Mouse (Mus musculus) midbrain, embryonic 15.5 days (tissue): ENCODE measurements around the gene Srsf1. TPM values are rescaled to one million over a fixed set of nuclear protein-coding genes. Genes with fewer than 3 reads are reported as not detected.

Experiments
- ATAC-seq: fragments of 200-750 bp; cut with Nextera tagmentation; replicated peaks from 2 replicates; pipeline ENCODE4 v1.8.0; 2017; ENCODE audit warnings: moderate TSS enrichment
- H3K27ac ChIP-seq: fragments of 300-500 bp; sonication (generic); 2 replicates; pipeline ENCODE4 v1.5.1; 2015; ENCODE audit warnings: mild to moderate bottlenecking, inconsistent platforms
- H3K27me3 ChIP-seq: fragments of 300-500 bp; sonication (generic); replicated peaks from 2 replicates; pipeline ENCODE4 v1.6.1; 2015; ENCODE audit warnings: inconsistent platforms
- H3K36me3 ChIP-seq: fragments of 300-500 bp; sonication (generic); replicated peaks from 2 replicates; pipeline ENCODE4 v1.6.1; 2015; ENCODE audit warnings: inconsistent platforms
- H3K4me1 ChIP-seq: fragments of 300-500 bp; sonication (generic); 2 replicates; pipeline ENCODE4 v1.6.1; 2015; ENCODE audit warnings: inconsistent platforms
- H3K4me2 ChIP-seq: fragments of 300-500 bp; sonication (generic); 2 replicates; pipeline ENCODE4 v1.6.1; 2015; ENCODE audit warnings: inconsistent platforms, mild to moderate bottlenecking, moderate library complexity
- H3K4me3 ChIP-seq: fragments of 300-500 bp; sonication (generic); 2 replicates; pipeline ENCODE4 v1.5.1; 2015; ENCODE audit warnings: mild to moderate bottlenecking, inconsistent platforms
- H3K9ac ChIP-seq: fragments of 300-500 bp; sonication (generic); 2 replicates; pipeline ENCODE4 v1.6.1; 2015; ENCODE audit warnings: mild to moderate bottlenecking, inconsistent platforms
- H3K9me3 ChIP-seq: fragments of 300-500 bp; sonication (generic); 2 replicates; pipeline ENCODE4 v1.6.1; 2016; ENCODE audit warnings: inconsistent platforms
- WGBS: fragments of 180-500 bp; shearing (Covaris S2); methylation state at CpG from one replicate; pipeline ENCODE4 v1.1.7; 2015; ENCODE audit warnings: mixed read lengths; 5-methylcytosine and 5-hydroxymethylcytosine counted together
- polyA plus RNA-seq: library from polyadenylated mRNA; unstranded; fragments of >200 nt; fragmentation: Nextera tagmentation; extraction: Ambion mirVana; gene quantifications from 2 replicates; pipeline ENCODE4 v1.2.1, GENCODE M21; 2015

The Srsf1 gene
- 229 and 241 TPM in 2 replicates for polyA plus RNA-seq

- Histone ChIP-seq H3K9ac (peak within 1 kb of the TSS; percentile 95), H3K4me1 (peaks cover 37% of the 10 kb centered on the region), H3K36me3 (0 out of 2 replicates have a peak, but pooled peaks cover 3% of the 10 kb centered on the region), H3K9me3 (no peaks in the 10 kb centered on the region), H3K27me3 (no peaks in the 10 kb centered on the region), H3K27ac (peak within 1 kb of the TSS; percentile 97), H3K4me2 (peak within 1 kb of the TSS; percentile 59), H3K4me3 (peak within 1 kb of the TSS; percentile 95)
- WGBS = under 1% methylated on average over 59 of the region's 60 CpGs
- ATAC-seq = peak; percentile 93
These were observed at the start of gene Srsf1 for GRCm38 (mm10) chr11:88046944-88047794. Gene Srsf1 (plus strand): TSS chr11:88047373.

DNA sequence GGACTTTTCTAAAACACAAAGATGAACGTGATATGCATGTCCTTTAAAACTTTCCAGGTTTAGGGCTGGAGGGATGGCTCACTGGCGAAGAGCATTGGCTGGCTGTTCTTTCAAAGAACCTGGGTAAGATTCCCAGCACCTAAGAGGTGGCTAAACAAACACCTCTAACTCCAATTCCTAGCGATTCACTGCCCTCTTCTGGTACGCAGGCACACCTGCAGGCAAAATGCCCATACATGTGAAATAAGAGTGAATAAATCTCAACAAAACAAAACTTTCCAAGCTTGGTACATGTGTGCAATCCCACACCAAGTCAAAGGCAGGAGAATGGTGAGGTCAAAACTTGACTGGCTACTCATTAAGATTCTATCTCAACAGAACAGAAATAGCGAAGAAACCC, 47.4 kb upstream of the Srsf1 start:
- Histone ChIP-seq H3K27ac (no peak overlapping the region), H3K4me3 (no peak overlapping the region), H3K9ac (no peak overlapping the region), H3K4me2 (no peak overlapping the region), H3K27me3 (no peaks in the 10 kb centered on the region), H3K4me1 (no peaks in the 10 kb centered on the region), H3K9me3 (no peaks in the 10 kb centered on the region), H3K36me3 (0 out of 2 replicates have a peak, but pooled peaks cover 5% of the 10 kb centered on the region)
- ATAC-seq = no peak
- 94% methylated on average over 5 of the region's 5 CpGs for WGBS

- no peak overlapping the region for H3K4me3 ChIP-seq
- 75% methylated on average over 4 of the region's 4 CpGs for WGBS
- no peaks in the 10 kb centered on the region for H3K27me3 ChIP-seq
- ATAC-seq = no peak
- H3K9ac ChIP-seq = no peak overlapping the region
- H3K4me1 ChIP-seq = no peaks in the 10 kb centered on the region
- no peaks in the 10 kb centered on the region for H3K9me3 ChIP-seq
- no peak overlapping the region for H3K4me2 ChIP-seq
- H3K27ac ChIP-seq = no peak overlapping the region
- 0 out of 2 replicates have a peak, but pooled peaks cover 5% of the 10 kb centered on the region for H3K36me3 ChIP-seq
These were observed 44.4 kb upstream of the Srsf1 start for GRCm38 (mm10) chr11:88002738-88003137.

- H3K4me1 ChIP-seq = peaks cover 3% of the 10 kb centered on the region; the same call in 1 of the 2 replicates
- WGBS = 60% methylated on average over 2 of the region's 2 CpGs
- no peak overlapping the region for H3K9ac ChIP-seq
- no peaks in the 10 kb centered on the region for H3K9me3 ChIP-seq
- ATAC-seq = no peak
- no peak overlapping the region for H3K4me3 ChIP-seq
- H3K27me3 ChIP-seq = no peaks in the 10 kb centered on the region
- H3K27ac ChIP-seq = no peak overlapping the region
- no peak overlapping the region for H3K4me2 ChIP-seq
- 0 out of 2 replicates have a peak, but pooled peaks cover 5% of the 10 kb centered on the region for H3K36me3 ChIP-seq
These were observed 43.0 kb upstream of the Srsf1 start for GRCm38 (mm10) chr11:88004123-88004522.

DNA sequence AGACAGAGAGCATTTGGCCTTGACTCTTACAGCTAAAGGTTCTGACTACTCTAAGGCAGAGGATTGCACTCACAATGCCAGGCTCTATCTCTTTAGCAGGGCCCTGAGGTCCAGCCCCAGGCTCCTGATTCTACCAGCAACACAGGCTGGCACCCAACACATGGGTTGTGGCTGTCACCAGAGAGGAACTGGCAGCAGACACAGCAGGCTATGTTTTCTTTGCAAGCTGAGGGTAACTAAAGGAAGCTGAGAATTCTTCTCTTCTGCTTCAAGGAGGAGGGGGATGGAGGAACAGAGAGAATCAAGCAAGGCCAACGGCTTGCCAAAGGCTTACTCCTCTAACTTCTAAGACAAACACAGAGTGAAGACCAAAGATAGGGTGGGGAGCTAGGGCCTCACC, 38.5 kb upstream of the Srsf1 start:
- Histone ChIP-seq H3K9me3 (no peaks in the 10 kb centered on the region), H3K27ac (no peak overlapping the region), H3K27me3 (no peaks in the 10 kb centered on the region), H3K9ac (no peak overlapping the region), H3K4me1 (peaks cover 14% of the 10 kb centered on the region), H3K36me3 (no peaks in the 10 kb centered on the region), H3K4me2 (no peak overlapping the region), H3K4me3 (no peak overlapping the region)
- 67% methylated on average over 1 of the region's 1 CpGs for WGBS
- ATAC-seq = no peak

GRCm38 (mm10) chr11:88009542-88010190, 37.5 kb upstream of the Srsf1 start:
- H3K27ac ChIP-seq = peak overlapping the region; percentile 74
- peaks cover 14% of the 10 kb centered on the region for H3K4me1 ChIP-seq
- no peaks in the 10 kb centered on the region for H3K9me3 ChIP-seq
- no peaks in the 10 kb centered on the region for H3K27me3 ChIP-seq
- WGBS = 15% methylated on average over 16 of the region's 16 CpGs
- peak overlapping the region; percentile 36 for H3K9ac ChIP-seq
- H3K4me3 ChIP-seq = no peak overlapping the region
- peak overlapping the region; percentile 44 for H3K4me2 ChIP-seq
- no peaks in the 10 kb centered on the region for H3K36me3 ChIP-seq
- peak; percentile 52 for ATAC-seq

DNA sequence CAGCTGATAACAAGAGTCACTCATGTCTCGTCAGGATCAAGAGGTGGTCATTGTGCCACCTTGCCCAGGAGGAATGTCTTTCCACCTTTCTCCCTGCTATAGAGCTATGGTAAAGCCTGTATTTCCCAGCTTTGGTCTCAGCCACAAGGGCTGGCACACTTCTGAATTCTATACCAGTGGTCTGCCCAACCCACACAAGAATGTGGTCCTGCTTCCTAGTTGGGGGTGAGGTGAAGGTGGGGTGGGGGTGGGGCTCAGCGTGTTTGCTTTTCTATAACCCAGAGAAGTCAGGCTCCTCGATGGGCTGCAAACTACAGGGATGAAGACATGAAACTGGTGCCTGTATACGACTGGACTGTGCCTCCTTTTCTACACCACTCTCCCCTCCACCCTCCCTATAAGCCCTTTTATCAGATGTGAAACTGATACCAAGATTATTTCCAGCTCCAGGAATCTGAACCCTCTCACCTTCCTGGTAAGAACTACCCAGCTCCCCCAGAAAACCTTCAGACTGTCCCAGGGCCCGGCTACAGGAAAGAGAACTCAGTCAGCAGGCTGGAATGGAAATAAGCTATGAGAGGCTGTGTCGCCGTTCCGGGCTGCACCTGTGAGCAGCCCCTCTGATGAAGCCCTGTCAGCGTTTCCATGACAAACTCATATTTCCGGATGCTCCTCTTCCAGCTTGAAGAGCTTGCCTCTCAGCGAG, 35.8 kb upstream of the Srsf1 start:
- H3K9me3 ChIP-seq = no peaks in the 10 kb centered on the region
- 76% methylated on average over 11 of the region's 11 CpGs for WGBS
- no peaks in the 10 kb centered on the region for H3K36me3 ChIP-seq
- no peak overlapping the region for H3K4me2 ChIP-seq
- ATAC-seq = no peak
- H3K27me3 ChIP-seq = no peaks in the 10 kb centered on the region
- H3K4me1 ChIP-seq = peaks cover 14% of the 10 kb centered on the region
- no peak overlapping the region for H3K27ac ChIP-seq
- H3K9ac ChIP-seq = no peak overlapping the region
- no peak overlapping the region for H3K4me3 ChIP-seq

DNA sequence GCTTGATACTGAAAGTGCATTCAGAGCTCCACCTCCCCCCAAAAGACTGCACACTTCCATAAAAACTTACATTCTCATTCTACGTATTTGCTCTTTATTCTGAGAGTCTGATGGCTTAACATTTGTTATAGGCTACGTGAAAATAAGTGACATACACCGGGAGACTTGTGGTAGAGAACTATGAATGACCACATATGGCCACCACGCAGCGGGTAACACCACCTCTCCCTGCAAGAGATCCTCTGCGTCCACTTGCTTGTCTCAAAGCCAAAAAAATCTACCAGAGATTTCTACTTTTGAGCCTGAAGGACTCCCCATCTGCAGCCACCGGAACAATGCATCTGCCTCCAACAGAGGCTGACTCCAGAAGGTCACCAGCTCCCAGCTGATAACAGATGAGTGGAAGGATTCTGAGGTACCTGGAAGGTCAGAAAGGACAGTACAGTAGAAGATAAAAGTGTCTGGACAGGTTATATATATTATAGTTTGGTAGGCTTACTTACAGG, 35.2 kb upstream of the Srsf1 start:
- no peaks in the 10 kb centered on the region for H3K27me3 ChIP-seq
- no peak overlapping the region for H3K4me3 ChIP-seq
- H3K36me3 ChIP-seq = no peaks in the 10 kb centered on the region
- no peak overlapping the region for H3K27ac ChIP-seq
- no peak overlapping the region for H3K4me2 ChIP-seq
- ATAC-seq = no peak
- WGBS = 90% methylated on average over 7 of the region's 7 CpGs
- no peaks in the 10 kb centered on the region for H3K9me3 ChIP-seq
- peaks cover 14% of the 10 kb centered on the region for H3K4me1 ChIP-seq
- no peak overlapping the region for H3K9ac ChIP-seq

DNA sequence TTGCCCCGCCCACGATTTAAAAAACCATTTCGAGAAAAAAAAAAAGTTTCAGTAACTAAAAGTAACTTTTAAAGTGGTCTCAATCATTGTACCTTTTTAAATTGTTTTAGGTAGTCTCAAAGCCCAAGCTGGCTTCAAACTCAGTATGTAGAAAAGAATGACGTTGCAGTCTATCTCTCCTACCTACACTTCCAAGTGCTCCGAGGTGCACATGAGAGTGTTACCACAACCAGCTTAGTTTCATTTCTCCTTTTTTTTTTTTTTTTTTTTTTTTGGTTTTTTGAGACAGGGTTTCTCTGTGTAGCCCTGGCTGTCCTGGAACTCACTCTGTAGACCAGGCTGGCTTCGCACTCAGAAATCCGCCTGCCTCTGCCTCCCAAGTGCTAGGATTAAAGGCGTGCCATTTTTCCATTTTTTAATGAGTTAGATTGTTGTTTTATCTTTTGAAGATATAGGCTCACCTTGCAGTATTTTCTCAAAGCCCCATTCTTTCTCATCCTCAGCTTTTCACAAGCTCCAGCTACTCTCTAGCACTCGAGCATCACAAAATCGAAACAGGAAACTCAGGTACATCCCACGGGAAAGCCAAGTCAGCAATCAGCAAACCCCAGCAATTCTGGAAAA, 34.4 kb upstream of the Srsf1 start:
- Histone ChIP-seq H3K36me3 (no peaks in the 10 kb centered on the region), H3K27me3 (no peaks in the 10 kb centered on the region), H3K4me2 (no peak overlapping the region), H3K4me3 (no peak overlapping the region), H3K27ac (no peak overlapping the region), H3K4me1 (peaks cover 14% of the 10 kb centered on the region), H3K9me3 (no peaks in the 10 kb centered on the region), H3K9ac (no peak overlapping the region)
- no peak for ATAC-seq
- WGBS = 93% methylated on average over 11 of the region's 11 CpGs

GRCm38 (mm10) chr11:88013632-88014031, 33.5 kb upstream of the Srsf1 start:
- H3K27me3 ChIP-seq = no peaks in the 10 kb centered on the region
- 95% methylated on average over 10 of the region's 10 CpGs for WGBS
- no peak for ATAC-seq
- no peak overlapping the region for H3K9ac ChIP-seq
- no peak overlapping the region for H3K4me2 ChIP-seq
- H3K4me1 ChIP-seq = peaks cover 14% of the 10 kb centered on the region
- H3K36me3 ChIP-seq = no peaks in the 10 kb centered on the region
- H3K27ac ChIP-seq = no peak overlapping the region
- no peaks in the 10 kb centered on the region for H3K9me3 ChIP-seq
- no peak overlapping the region for H3K4me3 ChIP-seq

- ATAC-seq = no peak
- WGBS = 83% methylated on average over 11 of the region's 11 CpGs
- H3K4me1 ChIP-seq = peaks cover 1% of the 10 kb centered on the region
- no peak overlapping the region for H3K9ac ChIP-seq
- no peaks in the 10 kb centered on the region for H3K36me3 ChIP-seq
- H3K4me2 ChIP-seq = no peak overlapping the region
- no peaks in the 10 kb centered on the region for H3K9me3 ChIP-seq
- H3K27me3 ChIP-seq = no peaks in the 10 kb centered on the region
- no peak overlapping the region for H3K4me3 ChIP-seq
- H3K27ac ChIP-seq = no peak overlapping the region
These were observed 32.0 kb upstream of the Srsf1 start for GRCm38 (mm10) chr11:88015161-88015560.

DNA sequence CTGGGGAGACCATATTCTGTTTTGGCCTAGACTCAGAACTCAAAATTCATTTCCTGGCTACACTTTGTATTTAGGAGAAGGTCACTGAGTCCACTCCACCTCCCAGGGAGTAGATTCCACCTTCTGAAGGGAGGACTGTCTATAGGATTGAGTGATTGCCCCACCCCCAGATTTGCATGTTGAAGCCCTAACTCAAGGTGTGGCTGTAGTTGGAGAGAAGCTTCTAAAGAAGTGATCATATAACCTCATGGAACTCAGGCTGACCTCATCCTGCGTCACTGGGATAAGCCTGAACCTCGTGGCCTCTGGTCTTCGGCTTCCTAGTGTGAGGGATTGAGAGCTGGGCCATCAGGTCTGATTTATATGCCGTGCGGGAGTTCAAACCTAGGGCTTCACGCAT, 31.4 kb upstream of the Srsf1 start:
- Histone ChIP-seq H3K4me3 (no peak overlapping the region), H3K4me2 (no peak overlapping the region), H3K27me3 (no peaks in the 10 kb centered on the region), H3K9ac (no peak overlapping the region), H3K4me1 (no peaks in the 10 kb centered on the region), H3K36me3 (no peaks in the 10 kb centered on the region), H3K9me3 (no peaks in the 10 kb centered on the region), H3K27ac (no peak overlapping the region)
- WGBS = 84% methylated on average over 6 of the region's 6 CpGs
- ATAC-seq = no peak
